Comparison of ENCODE assay signal across 8 mouse cellular contexts in genomic region chr11:4704072-4704964, GRCm38 (mm10). TPM values are rescaled to one million over a fixed set of nuclear protein-coding genes. Genes with fewer than 3 reads are reported as not detected.
DNase-seq lines count a peak whose midpoint lies in the region; ATAC-seq lines count a peak whose summit lies in the region.

Gene Uqcr10 (minus strand): TSS chr11:4704342.
Gene Zmat5 (plus strand): TSS chr11:4704678.

- peaks cover 13% of the 10 kb centered on the region for H3K4me1 ChIP-seq in heart, embryonic 10.5 days
- peaks cover 13% of the 10 kb centered on the region for H3K4me1 ChIP-seq in kidney, embryonic 15.5 days

- peaks cover 30% of the 10 kb centered on the region for H3K36me3 ChIP-seq in heart, embryonic 10.5 days
- H3K36me3 ChIP-seq in kidney, embryonic 15.5 days, result peaks cover 23% of the 10 kb centered on the region

- no peaks in the 10 kb centered on the region for H3K9me3 ChIP-seq in heart, embryonic 10.5 days
- no peaks in the 10 kb centered on the region for H3K9me3 ChIP-seq in kidney, embryonic 15.5 days (replicated peaks)

- no peaks in the 10 kb centered on the region for H3K27me3 ChIP-seq in heart, embryonic 10.5 days (ENCODE audit: insufficient read depth, poor library complexity, severe bottlenecking)
- no peaks in the 10 kb centered on the region for H3K27me3 ChIP-seq in kidney, embryonic 15.5 days

- peak within 1 kb of the TSS; percentile 92 for H3K27ac ChIP-seq in heart, embryonic 10.5 days
- peak within 1 kb of the TSS; percentile 84 for H3K27ac ChIP-seq in kidney, embryonic 15.5 days

- peak within 1 kb of the TSS; percentile 79 for H3K4me2 ChIP-seq in kidney, embryonic 15.5 days

- DNase-seq in B cell, adult 2 months, result peak; percentile 90 to 92
- peak; percentile 99 for DNase-seq in brain, adult 2 months (ENCODE audit: low read depth, low spot score)
- peak; percentile 97 for DNase-seq in heart, embryonic 10.5 days (ENCODE audit: low spot score)
- peak; percentile 94 for DNase-seq in liver
- DNase-seq in spleen, postnatal 4 days (ENCODE audit: low spot score in 2 of 2), result peak; percentile 92 to 97

- peak within 1 kb of the TSS; percentile 85 for H3K9ac ChIP-seq in kidney, embryonic 15.5 days

- H3K4me3 ChIP-seq in heart, embryonic 10.5 days, result peak within 1 kb of the TSS; percentile 78
- H3K4me3 ChIP-seq in kidney, embryonic 15.5 days (replicated peaks), result peak within 1 kb of the TSS; percentile 89

- under 1% methylated on average over 47 of the region's 47 CpGs for WGBS in heart, embryonic 10.5 days
- under 1% methylated on average over 47 of the region's 47 CpGs for WGBS in kidney, embryonic 15.5 days

- ATAC-seq in erythroblast, adult 5-6 weeks (replicated peaks; ENCODE audit: low FRiP score, poor library complexity, severe bottlenecking), result peak; percentile 96
- ATAC-seq in kidney, embryonic 15.5 days (replicated peaks; ENCODE audit: low FRiP score), result peak; percentile 98
- ATAC-seq in monocyte, adult 5-6 weeks (replicated peaks; ENCODE audit: insufficient number of reproducible peaks, low FRiP score, low TSS enrichment, poor library complexity, severe bottlenecking), result peak; percentile 97

RNA-seq across cellular contexts. Expression of gene Uqcr10, which starts in this region (rescaled TPM):
- 44.0 and 50.6 TPM in 2 replicates for total RNA-seq in erythroblast, adult 5-6 weeks (2015; ENCODE audit: low replicate concordance)
- 12.3 and 48.8 TPM in 2 replicates for total RNA-seq in erythroblast, adult 5-6 weeks (2017; ENCODE audit: low replicate concordance)
- polyA plus RNA-seq in heart, embryonic 10.5 days (2016; fragmentation: Nextera tagmentation; extraction: Ambion mirVana), result 1,046 and 1,532 TPM in 2 replicates
- polyA plus RNA-seq in kidney, embryonic 15.5 days (2015; fragmentation: Nextera tagmentation; extraction: Ambion mirVana), result 889 and 930 TPM in 2 replicates
- 46.1 to 75.5 TPM (median 70.1 TPM) in 3 replicates for total RNA-seq in monocyte, adult 5-6 weeks (2017)

RNA-seq across cellular contexts. Expression of gene Zmat5, which starts in this region (rescaled TPM):
- 10.7 and 15.0 TPM in 2 replicates for total RNA-seq in erythroblast, adult 5-6 weeks (2015; ENCODE audit: low replicate concordance)
- total RNA-seq in erythroblast, adult 5-6 weeks (2017; ENCODE audit: low replicate concordance), result 2.1 and 2.7 TPM in 2 replicates
- 63.4 and 66.7 TPM in 2 replicates for polyA plus RNA-seq in heart, embryonic 10.5 days (2016; fragmentation: Nextera tagmentation; extraction: Ambion mirVana)
- 71.6 and 72.1 TPM in 2 replicates for polyA plus RNA-seq in kidney, embryonic 15.5 days (2015; fragmentation: Nextera tagmentation; extraction: Ambion mirVana)
- total RNA-seq in monocyte, adult 5-6 weeks (2017), result 5.9 to 15.2 TPM (median 8.8 TPM) in 3 replicates

Comparison
In these comparisons a context has a peak if more than half of its experiments do, and no peak if none do; other contexts are left out.
1. Peak in every context shown above with its lines: DNase-seq, ATAC-seq, H3K4me3 ChIP-seq and H3K27ac ChIP-seq.